Mouse (Mus musculus) erythroblast, adult 5-6 weeks (primary cell): ENCODE measurements at regions not wholly inside any gene's neighbourhood (a gene's known extent, or its start where the extent isn't known, plus 50 kb on each side); places are given as distances from the start of the nearest gene placed in this dataset.
"Not testable (repeated sequence)": the region's sequence is repeated elsewhere in the genome, so short reads cannot be mapped to it uniquely, and the experiment has no call there.

Source experiments
- ATAC-seq: replicated peaks from 2 replicates; pipeline ENCODE4 v1.8.0; 2016; ENCODE audit warnings: moderate number of reproducible peaks, mild to moderate bottlenecking, moderate TSS enrichment, inconsistent platforms; ENCODE audit not compliant: poor library complexity, low FRiP score, severe bottlenecking

DNA sequence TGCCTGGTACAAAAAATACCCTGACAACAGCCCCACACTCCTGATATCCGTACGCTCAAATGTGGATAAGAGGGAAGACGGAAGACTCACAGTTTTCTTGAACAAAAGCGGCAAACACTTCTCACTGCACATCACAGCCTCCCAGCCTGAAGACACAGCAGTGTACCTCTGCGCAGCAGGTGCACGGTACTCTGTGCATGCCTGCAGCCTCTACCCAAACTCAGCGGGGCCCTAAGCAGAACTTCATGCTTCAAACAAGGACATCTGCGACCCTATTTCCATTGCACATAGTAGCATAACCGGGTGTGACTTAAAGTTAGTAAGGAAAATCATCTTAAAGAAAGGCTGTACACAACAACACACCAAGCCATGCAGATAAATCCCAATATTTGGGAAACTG, 408.3 kb downstream of the Dad1 start:
- ATAC-seq = no peak

DNA sequence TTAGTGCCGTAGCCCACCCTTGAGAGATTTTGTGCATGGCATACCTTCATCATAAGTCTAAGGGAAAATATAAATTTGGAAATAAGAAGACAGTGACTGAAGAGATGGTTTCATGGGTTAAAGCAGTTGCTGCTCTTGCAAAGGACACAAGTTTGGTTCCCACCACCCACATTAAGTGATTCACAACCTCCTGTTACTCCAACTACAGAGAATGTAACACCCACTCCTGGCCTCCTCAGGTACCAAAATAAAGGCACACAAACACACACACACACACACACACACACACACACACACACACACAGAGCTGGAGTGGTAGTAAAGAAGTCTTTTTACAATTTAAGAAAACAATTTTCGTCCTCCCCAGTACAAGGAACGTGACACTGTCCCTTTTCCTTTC, 421.4 kb downstream of the Dad1 start:
- no peak for ATAC-seq

DNA sequence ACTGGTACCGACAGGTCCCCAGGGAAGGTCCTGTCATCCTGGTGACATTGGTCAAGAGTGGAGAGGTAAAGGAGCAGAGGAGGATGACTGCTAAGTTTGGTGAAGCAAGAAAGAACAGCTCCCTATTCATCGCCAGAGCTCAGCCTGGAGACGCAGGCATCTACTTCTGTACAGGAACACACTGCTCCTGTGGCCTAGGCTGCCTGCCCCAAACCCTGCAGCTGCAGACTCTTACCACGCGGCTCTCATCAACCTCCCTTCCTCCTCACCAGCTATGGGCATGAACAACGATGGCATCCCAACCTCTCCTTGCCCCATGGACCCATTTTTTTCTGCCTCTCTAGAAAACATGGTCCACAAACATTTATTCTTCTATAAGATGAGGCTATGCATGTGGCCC, 422.3 kb downstream of the Dad1 start:
- ATAC-seq = no peak

DNA sequence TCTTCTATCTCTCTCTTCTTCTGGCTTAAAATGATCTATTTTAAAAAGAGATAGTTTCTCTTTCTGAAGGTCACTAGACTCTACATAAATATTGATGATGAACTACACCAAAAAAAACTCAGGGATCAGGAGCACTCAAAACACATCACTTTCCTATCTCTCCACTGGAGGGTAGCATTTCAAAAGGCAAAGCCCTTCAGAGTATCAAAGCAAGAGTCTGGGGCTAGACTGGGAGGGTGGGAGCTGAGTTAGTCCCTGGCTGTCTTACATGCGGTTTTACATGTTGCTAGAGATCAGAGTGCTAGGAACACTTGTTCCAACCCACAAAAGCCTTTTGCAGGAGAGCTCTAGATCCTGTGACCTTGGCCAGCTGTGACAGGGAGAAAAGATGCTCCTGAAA, 423.2 kb downstream of the Dad1 start:
- ATAC-seq = no peak

DNA sequence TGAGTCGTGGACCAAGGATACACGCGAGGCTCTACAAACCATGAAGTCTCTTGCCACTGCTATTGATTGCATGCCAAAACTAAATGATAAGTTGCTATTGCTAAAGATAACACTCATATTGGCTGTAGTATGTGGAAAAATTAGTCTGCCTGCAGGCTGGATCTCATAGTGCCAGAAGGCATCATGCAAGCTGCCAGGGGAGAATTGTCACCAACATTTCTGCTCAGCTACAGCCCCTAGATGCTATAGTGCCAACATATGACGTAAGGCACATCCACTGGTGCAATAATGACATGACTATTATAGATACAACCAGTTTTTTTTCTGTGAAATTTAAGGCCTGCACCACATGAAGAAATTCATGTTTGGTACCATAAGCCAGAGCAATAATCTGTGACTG, 427.1 kb downstream of the Dad1 start:
- ATAC-seq = no peak

DNA sequence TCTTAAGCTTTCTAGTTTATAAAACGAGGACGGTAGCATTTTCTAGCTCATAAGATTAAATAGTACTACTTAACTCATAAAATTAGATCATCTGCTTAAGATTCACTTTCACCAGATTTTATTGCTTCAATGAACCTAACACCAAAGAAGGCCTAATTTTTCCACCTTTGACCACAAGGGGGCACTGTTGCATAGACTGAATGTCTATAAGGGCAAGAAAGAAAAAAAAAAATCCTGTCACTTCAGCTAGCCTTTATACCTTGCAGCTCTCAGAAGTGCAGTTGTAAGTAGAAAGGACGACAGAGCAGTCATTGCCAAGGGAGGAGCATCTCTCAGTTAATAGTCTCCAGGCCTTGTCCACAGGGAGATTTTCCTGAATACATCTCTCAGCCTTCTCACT, 447.7 kb downstream of the Dad1 start:
- no peak for ATAC-seq

DNA sequence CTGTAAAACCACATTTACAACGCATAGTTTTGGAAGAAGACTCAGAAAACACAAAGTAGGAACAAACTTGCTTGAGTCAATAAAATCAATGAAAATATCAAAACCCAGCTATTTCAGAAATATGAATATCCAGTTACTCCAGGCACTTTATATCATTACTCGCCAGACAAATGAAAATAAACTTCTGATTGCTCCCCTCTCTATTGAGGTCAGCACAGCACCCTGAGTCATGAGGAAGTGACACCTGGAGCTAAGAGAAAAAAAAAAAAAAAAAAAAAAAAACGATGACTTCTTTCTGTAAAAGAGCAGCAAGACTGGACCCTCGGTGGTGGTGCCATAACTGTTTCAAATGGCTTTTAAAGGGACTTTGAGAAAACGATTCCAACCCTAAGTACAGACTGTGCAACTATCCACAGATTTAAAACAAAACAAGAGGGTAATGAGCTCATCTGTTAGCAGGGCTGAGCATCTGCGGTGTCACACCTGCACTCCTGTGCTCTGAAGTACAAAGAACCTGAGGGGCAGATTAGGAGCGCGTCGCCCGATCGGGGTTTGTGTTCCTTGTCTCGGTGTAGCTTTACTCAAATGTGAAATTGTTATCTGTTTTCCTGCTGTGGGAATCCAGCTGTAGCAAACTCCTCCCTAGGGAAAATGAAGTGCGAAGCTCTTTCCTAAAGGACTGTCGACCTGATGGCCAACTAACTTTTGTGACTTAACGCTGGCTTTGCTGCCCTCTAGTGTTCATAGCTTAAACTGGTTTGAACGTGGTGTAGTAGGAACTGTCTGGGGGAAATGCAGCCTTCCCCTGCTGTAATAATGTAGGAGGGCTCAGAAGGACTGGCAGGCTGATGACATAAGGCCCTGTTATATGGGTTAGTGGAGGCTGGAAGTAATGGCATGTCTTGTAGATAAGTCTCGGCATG, 449.9 kb downstream of the Dad1 start:
- ATAC-seq = peak; percentile 70; the same call in 1 of the 2 replicates

DNA sequence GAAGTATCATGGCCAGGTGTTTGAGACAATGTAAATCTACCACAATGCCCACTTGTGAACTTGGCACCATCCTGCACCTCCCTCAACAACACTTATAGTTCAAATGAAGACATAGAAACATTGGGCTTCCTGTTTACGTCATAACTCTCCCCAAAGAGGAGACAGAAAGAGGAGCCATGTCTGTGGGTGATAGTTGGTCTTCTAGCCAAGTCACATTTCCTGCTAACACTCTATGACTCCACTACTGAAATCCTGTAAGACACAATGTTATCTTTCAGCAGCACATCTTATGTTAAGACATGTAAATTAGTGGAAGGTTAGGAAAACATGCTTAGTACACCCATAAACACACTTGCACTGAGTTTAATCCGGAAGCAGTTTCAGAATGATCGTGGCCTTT, 451.4 kb downstream of the Dad1 start:
- ATAC-seq = no peak

DNA sequence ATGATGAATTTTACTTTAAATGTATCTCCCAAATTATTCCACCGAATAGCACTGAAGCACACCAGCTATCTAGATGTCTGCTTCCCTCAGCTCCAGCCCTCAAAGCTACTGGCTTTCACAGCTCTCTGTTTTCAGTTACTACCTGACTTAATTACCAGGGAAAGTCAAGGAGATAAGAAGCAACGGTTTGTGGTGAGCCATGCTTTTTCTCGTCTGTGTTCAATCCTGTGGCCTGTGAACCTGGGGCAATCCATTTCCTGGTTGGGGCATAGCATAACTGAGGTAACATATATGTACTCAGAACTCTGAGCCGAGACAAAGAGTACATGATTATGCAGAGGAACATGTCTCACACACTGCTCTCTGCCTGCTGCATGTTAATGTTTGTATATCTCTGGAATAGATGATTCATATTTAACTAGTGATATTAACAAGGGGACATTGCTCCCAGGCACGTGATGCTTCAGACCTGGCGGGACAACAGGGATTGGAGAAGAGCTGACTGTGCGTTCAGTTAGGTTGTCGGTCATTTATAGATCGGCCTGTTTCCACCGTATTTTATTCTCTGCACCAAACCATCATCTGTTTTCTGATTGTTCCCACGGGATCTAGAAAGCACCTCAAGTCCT, 453.3 kb downstream of the Dad1 start:
- no peak for ATAC-seq

DNA sequence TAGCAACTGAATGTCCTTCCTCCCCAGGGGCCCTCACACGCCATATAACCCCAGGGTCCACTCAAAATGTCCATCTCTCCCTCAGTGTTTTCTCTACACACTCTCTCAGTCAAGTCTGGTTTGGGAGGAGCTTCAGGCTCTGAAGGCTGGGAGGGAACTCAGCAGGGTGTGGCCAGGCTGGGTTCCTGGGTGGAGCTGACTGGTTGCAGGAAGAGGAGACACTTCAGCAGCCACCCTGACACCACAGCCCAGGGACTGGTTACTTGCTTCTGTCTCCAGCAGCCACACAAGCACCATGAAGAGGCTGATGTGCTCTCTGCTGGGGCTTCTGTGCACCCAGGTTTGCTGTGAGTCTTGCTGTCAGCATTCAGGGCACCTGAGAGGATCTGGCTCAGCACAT, 458.7 kb downstream of the Dad1 start:
- ATAC-seq = peak; percentile 87

DNA sequence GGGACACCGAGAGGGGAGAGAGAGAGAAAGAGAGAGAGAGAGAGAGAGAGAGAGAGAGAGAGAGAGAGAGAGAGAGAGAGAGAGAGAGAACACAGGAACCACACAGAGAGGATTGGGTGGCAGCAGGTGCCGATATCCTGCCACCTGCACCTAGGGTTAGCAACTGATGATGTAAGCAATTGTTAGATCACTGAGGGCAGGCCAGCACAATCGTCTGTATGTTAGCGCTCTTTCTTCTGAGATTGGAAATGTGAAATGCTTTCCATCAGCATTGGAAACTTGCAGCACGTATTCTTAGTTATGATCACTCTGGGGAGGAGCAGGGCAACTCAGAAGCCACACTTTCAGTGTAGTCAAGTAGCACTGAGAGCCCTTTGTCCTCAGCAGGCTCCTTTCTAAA, 459.4 kb downstream of the Dad1 start:
- no peak for ATAC-seq

DNA sequence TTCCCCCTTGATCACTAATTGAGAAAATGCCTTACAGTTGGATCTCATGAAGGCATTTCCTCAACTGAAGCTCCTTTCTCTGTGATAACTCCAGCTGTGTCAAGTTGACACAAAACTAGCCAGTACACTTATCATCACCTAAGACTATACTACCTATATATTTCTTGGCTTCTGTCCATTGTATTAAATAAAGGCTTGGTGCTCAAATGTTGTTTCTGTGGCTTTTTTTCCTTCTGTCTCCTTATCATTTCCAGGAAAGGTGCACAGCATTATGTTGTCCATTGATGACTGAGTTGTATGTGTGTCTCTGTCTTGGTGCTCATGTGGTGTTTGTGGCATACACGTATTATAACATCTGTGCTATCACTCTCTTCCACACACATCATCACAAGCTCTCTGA, 461.5 kb downstream of the Dad1 start:
- not testable (repeated sequence) for ATAC-seq

DNA sequence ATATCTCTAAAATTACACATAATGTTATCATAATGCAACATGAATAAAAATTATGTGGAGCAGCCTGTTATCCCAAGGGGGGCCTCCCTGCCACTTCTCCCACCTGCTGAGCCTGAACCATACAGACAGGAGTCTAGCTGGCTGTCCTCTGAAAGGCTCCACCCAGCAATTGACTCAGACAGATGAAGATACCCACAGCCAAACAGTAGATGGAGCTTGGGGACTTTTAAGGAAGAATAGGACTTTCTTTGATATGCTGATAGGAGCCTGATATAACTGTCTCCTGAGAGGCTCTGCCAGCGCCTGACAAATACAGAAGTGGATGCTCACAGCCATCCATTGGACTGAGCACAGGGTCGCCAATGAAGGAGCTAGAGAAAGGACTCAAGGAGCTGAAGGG, 468.4 kb downstream of the Dad1 start:
- ATAC-seq = not testable (repeated sequence)

DNA sequence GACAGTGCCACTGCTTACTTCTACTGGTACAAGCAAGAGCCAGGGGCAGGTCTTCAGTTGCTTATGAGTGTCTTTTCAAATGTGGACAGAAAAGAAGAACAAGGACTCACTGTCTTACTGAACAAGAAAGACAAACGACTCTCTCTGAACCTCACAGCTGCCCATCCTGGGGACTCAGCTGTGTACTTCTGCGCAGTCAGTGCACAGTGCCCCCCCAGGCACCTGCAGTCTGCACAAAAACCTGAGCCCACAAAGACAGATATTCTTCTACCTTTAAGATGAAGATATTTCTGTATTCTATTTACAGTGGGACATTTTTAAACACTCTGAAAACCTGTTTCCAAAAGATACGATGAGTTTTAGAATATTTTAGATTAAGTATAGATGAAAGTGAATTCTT, 476.5 kb downstream of the Dad1 start:
- ATAC-seq = no peak

DNA sequence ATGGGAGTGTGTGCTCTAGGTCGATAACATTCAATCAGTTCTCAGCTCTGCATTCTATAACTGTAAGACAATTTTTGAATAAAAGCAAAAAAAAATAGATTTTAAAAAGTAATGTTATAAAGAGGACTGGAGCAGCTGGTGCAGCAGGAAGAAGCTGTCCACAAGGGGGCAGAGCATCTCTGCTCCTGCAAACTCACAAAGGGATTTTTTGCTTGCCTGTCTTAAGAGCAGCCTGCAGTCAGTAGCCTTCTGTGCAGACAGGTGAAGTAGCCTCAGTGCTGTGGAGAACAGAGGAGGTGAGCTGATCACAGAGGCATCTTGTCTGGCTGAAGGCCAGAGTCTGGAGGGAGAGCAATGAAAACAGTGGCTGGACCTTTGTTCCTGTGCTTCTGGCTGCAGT, 477.2 kb downstream of the Dad1 start:
- ATAC-seq = not testable (repeated sequence)

DNA sequence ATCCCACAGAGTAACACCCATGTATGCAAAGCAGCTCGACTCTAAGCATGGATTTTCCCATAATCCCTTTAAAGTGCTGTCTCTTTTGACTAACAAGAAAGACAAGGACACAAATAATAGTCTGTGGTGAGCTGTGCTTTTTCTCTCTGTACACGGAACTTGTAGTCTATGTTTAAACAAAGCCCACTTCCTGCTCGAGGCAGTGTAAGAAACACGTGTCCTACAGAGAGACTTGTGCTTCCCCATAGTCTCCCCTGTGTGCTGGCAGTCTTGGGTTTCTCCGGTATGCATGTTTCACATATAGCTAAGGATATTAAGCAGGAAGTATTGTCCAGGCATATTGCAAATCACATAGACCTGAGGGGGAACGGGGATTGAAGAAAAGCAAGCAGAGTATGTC, 487.4 kb downstream of the Dad1 start:
- not testable (repeated sequence) for ATAC-seq

DNA sequence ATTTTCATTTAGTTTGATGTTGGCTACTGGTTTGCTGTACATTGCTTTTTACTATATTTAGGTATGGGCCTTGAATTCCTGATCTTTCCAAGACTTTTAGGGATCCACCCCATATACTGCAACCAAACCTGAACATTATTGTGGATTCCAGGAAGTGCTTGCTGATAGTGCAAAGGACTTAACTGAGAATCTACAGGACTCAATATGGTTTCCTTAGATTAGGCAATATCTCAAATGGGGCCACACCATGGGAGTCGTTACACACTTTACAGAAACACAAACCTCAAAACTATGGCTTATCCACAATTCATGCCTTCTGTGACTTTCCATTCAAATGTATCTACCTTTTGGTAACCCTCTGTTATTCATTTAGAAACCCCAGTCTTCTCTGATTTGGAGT, 488.0 kb downstream of the Dad1 start:
- ATAC-seq = peak; percentile 70

DNA sequence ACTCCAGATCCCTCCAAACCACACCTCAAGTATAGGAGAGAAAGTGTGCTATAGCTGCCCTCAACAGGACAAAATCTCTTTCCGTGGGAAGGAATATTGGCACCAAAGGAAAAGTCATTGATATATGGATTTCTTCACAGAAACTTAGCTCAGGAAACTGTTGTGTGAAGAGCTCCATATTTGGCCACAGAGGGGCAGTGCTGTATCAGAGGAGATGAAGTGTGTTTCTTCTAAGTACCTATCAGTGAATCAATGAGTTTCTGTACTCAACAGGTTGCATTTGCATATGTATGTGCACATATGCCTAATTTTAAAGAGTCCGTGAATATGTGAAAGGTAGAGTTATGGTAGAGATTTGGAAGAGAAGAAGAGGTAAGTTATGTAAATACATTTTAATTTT, 493.3 kb downstream of the Dad1 start:
- not testable (repeated sequence) for ATAC-seq

DNA sequence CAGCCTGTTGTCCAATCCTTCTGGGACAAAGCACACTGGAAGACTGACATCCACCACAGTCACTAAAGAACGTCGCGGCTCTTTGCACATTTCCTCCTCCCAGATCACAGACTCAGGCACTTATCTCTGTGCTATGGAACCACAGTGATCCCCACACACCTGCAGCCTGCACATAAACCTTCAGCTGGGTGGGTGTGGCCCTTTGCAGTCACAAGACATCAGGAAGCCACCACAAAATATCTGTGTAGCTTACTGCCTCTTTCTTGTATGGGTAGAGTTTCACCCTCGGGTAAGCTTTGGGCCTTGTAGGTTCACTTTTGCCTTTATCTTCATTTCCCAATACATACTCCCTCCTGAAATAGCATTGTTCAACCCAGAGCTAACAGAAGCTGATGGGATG, 496.1 kb downstream of the Dad1 start:
- peak; percentile 66; the same call in 1 of the 2 replicates for ATAC-seq

DNA sequence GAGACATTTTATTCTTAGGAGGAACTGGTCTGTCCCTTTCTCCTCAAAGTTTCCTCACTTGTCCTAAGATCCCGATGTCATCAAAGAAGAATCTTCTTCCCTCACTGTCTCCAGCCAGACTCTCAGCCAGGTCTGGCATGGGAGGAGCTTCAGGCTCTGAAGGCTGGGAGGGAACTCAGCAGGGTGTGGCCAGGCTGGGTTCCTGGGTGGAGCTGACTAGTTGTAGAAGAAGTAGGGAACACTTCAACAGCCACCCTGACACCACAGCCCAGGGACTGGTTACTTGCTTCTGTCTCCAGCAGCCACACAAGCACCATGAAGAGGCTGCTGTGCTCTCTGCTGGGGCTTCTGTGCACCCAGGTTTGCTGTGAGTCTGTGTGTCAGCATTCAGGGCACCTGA, 496.8 kb downstream of the Dad1 start:
- peak; percentile 63; the same call in 1 of the 2 replicates for ATAC-seq

DNA sequence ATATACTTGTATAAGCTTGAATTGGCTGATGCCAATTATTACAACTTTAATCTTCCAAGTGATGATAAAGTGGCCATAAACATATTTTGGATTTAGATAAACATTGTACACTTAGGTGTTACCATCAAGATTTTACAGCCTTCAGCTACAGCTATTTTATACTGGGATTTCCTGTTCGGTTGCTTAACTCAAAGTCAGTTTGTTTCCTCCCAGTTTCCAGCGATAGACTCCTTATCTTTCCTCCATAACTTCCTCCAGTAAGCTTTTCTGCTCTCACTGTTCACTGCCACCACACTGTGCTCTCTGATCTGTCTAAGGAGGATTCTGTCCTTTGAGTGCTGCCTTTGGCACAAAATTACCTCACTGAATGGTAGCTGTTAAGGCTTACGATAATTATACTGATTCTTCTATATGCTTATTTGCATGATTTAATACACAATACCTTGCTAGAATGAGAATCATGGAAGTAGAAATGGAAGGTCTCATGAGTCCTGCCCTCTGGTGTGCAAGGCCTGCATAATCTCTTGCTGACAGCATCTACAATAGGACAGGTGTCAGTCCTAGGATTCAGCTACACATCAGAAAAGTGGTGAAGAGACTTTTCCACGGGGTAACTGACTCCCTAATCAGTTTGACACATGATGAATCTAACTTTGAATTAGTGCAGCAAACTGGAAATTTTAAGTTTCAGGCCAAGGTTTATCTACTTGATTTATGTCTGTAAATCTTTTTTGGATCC, 503.0 kb downstream of the Dad1 start:
- ATAC-seq = no peak
